Mouse (Mus musculus): Measurements from ENCODE around the gene Mfsd9. TPM values are rescaled to one million over a fixed set of nuclear protein-coding genes. Genes with fewer than 3 reads are reported as not detected.

Mfsd9 gene
- polyA plus RNA-seq, 1 experiment from 2014 or later: 7.6 TPM

GRCm38 (mm10) chr1:40773234-40773633, 17.3 kb downstream of the Mfsd9 start:
- H3K36me3 ChIP-seq (ENCODE audit: control insufficient read depth, insufficient read depth): peaks cover 10% of the 10 kb centered on the region
- no peak overlapping the region for H3K9ac ChIP-seq (ENCODE audit: low read depth, low read length)
- 88% methylated on average over 5 of the region's 5 CpGs for whole genome bisulfite sequencing
- ATAC-seq: no peak
- H3K4me2 ChIP-seq (replicated peaks; ENCODE audit: low read depth): no peak overlapping the region
- 0 out of 2 replicates have a peak, but pooled peaks cover 6% of the 10 kb centered on the region for H3K4me1 ChIP-seq (replicated peaks; ENCODE audit: control insufficient read depth, insufficient read depth, low read length)
- no peak overlapping the region for H3K4me3 ChIP-seq (ENCODE audit: low read depth, low read length)
- no peaks in the 10 kb centered on the region for H3K9me3 ChIP-seq (ENCODE audit: control insufficient read depth)
- H3K27ac ChIP-seq (ENCODE audit: low read depth, low read length): no peak overlapping the region
- no peaks in the 10 kb centered on the region for H3K27me3 ChIP-seq (replicated peaks; ENCODE audit: control insufficient read depth, insufficient read depth, low read length)
- no peak for TF ChIP-seq CTCF (IDR thresholded peaks at IDR 0.05; ENCODE audit: low read depth)

GRCm38 (mm10) chr1:40771196-40771970, 19.1 kb downstream of the Mfsd9 start:
- Histone ChIP-seq H3K4me1 (replicated peaks; ENCODE audit: control insufficient read depth, insufficient read depth, low read length) (0 out of 2 replicates have a peak, but pooled peaks cover 3% of the 10 kb centered on the region), H3K36me3 (ENCODE audit: control insufficient read depth, insufficient read depth) (peaks cover 10% of the 10 kb centered on the region), H3K4me2 (replicated peaks; ENCODE audit: low read depth) (no peak overlapping the region), H3K27me3 (replicated peaks; ENCODE audit: control insufficient read depth, insufficient read depth, low read length) (no peaks in the 10 kb centered on the region), H3K4me3 (ENCODE audit: low read depth, low read length) (no peak overlapping the region), H3K27ac (ENCODE audit: low read depth, low read length) (no peak overlapping the region), H3K9ac (ENCODE audit: low read depth, low read length) (no peak overlapping the region), H3K9me3 (ENCODE audit: control insufficient read depth) (no peaks in the 10 kb centered on the region)
- no peak for TF ChIP-seq CTCF (IDR thresholded peaks at IDR 0.05; ENCODE audit: low read depth)
- 82% methylated on average over 7 of the region's 7 CpGs for WGBS
- no peak for ATAC-seq

DNA sequence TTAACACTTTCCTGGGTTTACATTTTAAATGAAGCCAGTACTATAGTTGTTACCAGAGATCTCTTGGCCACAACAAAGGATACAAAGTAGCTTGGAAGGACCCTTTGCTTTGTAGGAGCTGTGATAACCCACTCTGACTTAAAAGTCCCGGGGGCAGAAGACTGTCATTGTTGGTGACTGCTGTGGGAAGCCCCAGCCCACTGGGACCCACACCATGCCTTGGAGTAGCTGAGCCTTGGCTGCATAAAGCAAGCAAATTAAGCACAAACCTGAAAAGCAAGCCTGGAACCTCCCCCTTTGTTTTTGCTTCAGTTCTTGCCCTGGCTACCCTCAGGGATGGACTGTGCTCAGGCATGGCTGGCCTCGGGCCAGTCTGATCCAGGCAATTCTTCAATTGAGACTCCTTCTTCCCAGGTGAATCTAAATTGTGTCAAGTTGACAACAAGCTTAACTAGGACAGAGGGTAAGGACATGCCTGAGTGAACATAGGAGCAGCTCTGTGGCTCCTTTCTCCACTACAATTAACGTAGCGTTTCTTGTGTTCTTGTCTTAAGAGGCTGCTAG, 21.1 kb downstream of the Mfsd9 start:
- no peak for TF ChIP-seq CTCF (IDR thresholded peaks at IDR 0.05; ENCODE audit: low read depth)
- Histone ChIP-seq H3K36me3 (ENCODE audit: control insufficient read depth, insufficient read depth) (peaks cover 10% of the 10 kb centered on the region), H3K4me1 (replicated peaks; ENCODE audit: control insufficient read depth, insufficient read depth, low read length) (peaks cover 2% of the 10 kb centered on the region; the same call in 1 of the 2 replicates), H3K9me3 (ENCODE audit: control insufficient read depth) (no peaks in the 10 kb centered on the region), H3K4me2 (replicated peaks; ENCODE audit: low read depth) (no peak overlapping the region), H3K4me3 (ENCODE audit: low read depth, low read length) (no peak overlapping the region), H3K27me3 (replicated peaks; ENCODE audit: control insufficient read depth, insufficient read depth, low read length) (no peaks in the 10 kb centered on the region), H3K27ac (ENCODE audit: low read depth, low read length) (no peak overlapping the region), H3K9ac (ENCODE audit: low read depth, low read length) (no peak overlapping the region)
- no peak for ATAC-seq
- WGBS: 81% methylated on average over 4 of the region's 4 CpGs

- Histone ChIP-seq H3K9me3 (ENCODE audit: control insufficient read depth) (no peaks in the 10 kb centered on the region), H3K4me1 (replicated peaks; ENCODE audit: control insufficient read depth, insufficient read depth, low read length) (peaks cover 2% of the 10 kb centered on the region; the same call in 1 of the 2 replicates), H3K4me2 (replicated peaks; ENCODE audit: low read depth) (no peak overlapping the region), H3K36me3 (ENCODE audit: control insufficient read depth, insufficient read depth) (peaks cover 3% of the 10 kb centered on the region; the same call in 1 of the 2 replicates), H3K27me3 (replicated peaks; ENCODE audit: control insufficient read depth, insufficient read depth, low read length) (no peaks in the 10 kb centered on the region), H3K4me3 (ENCODE audit: low read depth, low read length) (no peak overlapping the region), H3K9ac (ENCODE audit: low read depth, low read length) (no peak overlapping the region), H3K27ac (ENCODE audit: low read depth, low read length) (no peak overlapping the region)
- ATAC-seq: no peak
- TF ChIP-seq CTCF (IDR thresholded peaks at IDR 0.05; ENCODE audit: low read depth): peak; percentile 84
- WGBS: 33% methylated on average over 6 of the region's 6 CpGs
These were observed 21.9 kb downstream of the Mfsd9 start for GRCm38 (mm10) chr1:40768606-40769005.

DNA sequence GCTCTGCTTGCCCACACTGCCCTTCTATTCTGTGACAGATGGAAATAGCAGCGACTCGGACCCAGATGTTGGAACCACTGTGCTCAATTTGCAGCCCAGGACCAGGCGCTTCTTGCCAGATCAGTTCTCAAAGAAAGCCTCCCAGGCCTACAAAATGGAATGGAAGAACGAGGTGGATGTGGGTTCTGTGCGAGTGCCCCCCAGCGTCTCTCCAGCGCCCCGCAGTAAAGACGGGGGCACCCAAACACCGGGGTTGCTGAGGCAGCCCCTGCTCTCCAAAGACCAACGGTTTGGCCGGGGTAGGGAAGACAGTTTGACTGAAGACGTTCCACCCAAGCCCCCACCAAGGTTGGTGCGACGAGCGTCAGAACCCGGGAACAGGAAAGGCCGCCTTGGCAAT, 22.9 kb downstream of the Mfsd9 start:
- no peak overlapping the region for H3K4me3 ChIP-seq (ENCODE audit: low read depth, low read length)
- no peak for ATAC-seq
- no peaks in the 10 kb centered on the region for H3K27me3 ChIP-seq (replicated peaks; ENCODE audit: control insufficient read depth, insufficient read depth, low read length)
- H3K9ac ChIP-seq (ENCODE audit: low read depth, low read length): no peak overlapping the region
- TF ChIP-seq CTCF (IDR thresholded peaks at IDR 0.05; ENCODE audit: low read depth): no peak
- no peaks in the 10 kb centered on the region; the same call in 1 of the 2 replicates for H3K36me3 ChIP-seq (ENCODE audit: control insufficient read depth, insufficient read depth)
- no peaks in the 10 kb centered on the region for H3K9me3 ChIP-seq (ENCODE audit: control insufficient read depth)
- peaks cover 2% of the 10 kb centered on the region; the same call in 1 of the 2 replicates for H3K4me1 ChIP-seq (replicated peaks; ENCODE audit: control insufficient read depth, insufficient read depth, low read length)
- H3K4me2 ChIP-seq (replicated peaks; ENCODE audit: low read depth): no peak overlapping the region
- H3K27ac ChIP-seq (ENCODE audit: low read depth, low read length): no peak overlapping the region
- WGBS: 91% methylated on average over 18 of the region's 18 CpGs

- no peak for ATAC-seq
- Histone ChIP-seq H3K9me3 (ENCODE audit: control insufficient read depth) (no peaks in the 10 kb centered on the region), H3K9ac (ENCODE audit: low read depth, low read length) (no peak overlapping the region), H3K4me1 (replicated peaks; ENCODE audit: control insufficient read depth, insufficient read depth, low read length) (peaks cover 2% of the 10 kb centered on the region; the same call in 1 of the 2 replicates), H3K4me3 (ENCODE audit: low read depth, low read length) (no peak overlapping the region), H3K4me2 (replicated peaks; ENCODE audit: low read depth) (no peak overlapping the region), H3K27me3 (replicated peaks; ENCODE audit: control insufficient read depth, insufficient read depth, low read length) (no peaks in the 10 kb centered on the region), H3K27ac (ENCODE audit: low read depth, low read length) (no peak overlapping the region), H3K36me3 (ENCODE audit: control insufficient read depth, insufficient read depth) (no peaks in the 10 kb centered on the region; the same call in 1 of the 2 replicates)
- WGBS: 76% methylated on average over 12 of the region's 12 CpGs
- no peak for TF ChIP-seq CTCF (IDR thresholded peaks at IDR 0.05; ENCODE audit: low read depth)
These were observed 25.0 kb downstream of the Mfsd9 start for GRCm38 (mm10) chr1:40765521-40765920.
